In genomic region chr10:53347787-53348755, GRCm38 (mm10) we compare ENCODE assay signal across 7 mouse cellular contexts. TPM values are rescaled to one million over a fixed set of nuclear protein-coding genes. Genes with fewer than 3 reads are reported as not detected.
A peak's percentile ranks its signal among the peaks of the same experiment; 100 is the strongest.
DNase-seq lines count a peak whose midpoint lies in the region; ATAC-seq and TF ChIP-seq lines count a peak whose summit lies in the region.

No protein-coding gene starts in this region.

- POLR2A ChIA-PET in Patski (lab: Charles Lee): no interaction called here

- no peaks in the 10 kb centered on the region for H3K27me3 ChIP-seq in Patski

- CTCF ChIA-PET in Patski (lab: Charles Lee): interaction anchor here (0.6 to 7.3 kb wide), 22 partner anchors 9 to 243 kb away, joined by 3 to 88 read pairs (median 4); partner anchors contain the start of gene Pln

- in situ Hi-C loops in Patski (cut with MboI; ENCODE audit: low pct_unique_long_range_greater_than_20kb): loop anchor here (10.0 kb wide), 1 partner anchor 257 kb away; no protein-coding TSS in a partner anchor

- DNase-seq in Patski (ENCODE audit: low read depth, low spot score): no peak
- DNase-seq in heart, postnatal 14 days: peak; percentile 35 to 73
- peak; percentile 24 for DNase-seq in large intestine, adult 2 months (ENCODE audit: low read depth, low spot score)
- peak; percentile 81 for DNase-seq in lung, postnatal 10 days
- DNase-seq in retina, postnatal 7 days (ENCODE audit: low read depth, low spot score): peak; percentile 49

- peak; percentile 81 for TF ChIP-seq CTCF in Patski (IDR thresholded peaks at IDR 0.05)

- intact Hi-C loops in heart, postnatal 14 days (cut with DNase I): loop anchor here (1.0 to 10.0 kb wide), 5 partner anchors 115 to 261 kb away; partner anchors contain the start of gene Asf1a

- ATAC-seq in CD4-positive, CD25-positive, alpha-beta regulatory T cell, adult 4 months: peak; percentile 88
- peak; percentile 67 for ATAC-seq in Patski
- peak; percentile 91 for ATAC-seq in common myeloid progenitor, adult 5-6 weeks (replicated peaks; ENCODE audit: low read depth, poor library complexity, severe bottlenecking)

- WGBS in large intestine, adult 2 months: 49% methylated on average over 10 of the region's 10 CpGs

RNA-seq across cellular contexts. Expression of gene Pln, which starts 10.6 kb away (rescaled TPM):
- 1 to 10 TPM; 1.8 to 2.0 TPM for polyA plus RNA-seq in CD4-positive, CD25-positive, alpha-beta regulatory T cell, adult 4 months (2017; shearing (Covaris generic))
- polyA plus RNA-seq in Patski (2021): 0.13 TPM
- total RNA-seq in common myeloid progenitor, adult 5-6 weeks (2017): 1.2 TPM in 1 of 2 replicates, not detected in the other
- total RNA-seq in heart, postnatal 14 days (2021): 1,000 to 10,000 TPM; 4,906 to 5,350 TPM
- 19.2 and 22.0 TPM in 2 replicates for polyA plus RNA-seq in large intestine, adult 2 months (2012; rRNA removed)

RNA-seq across cellular contexts. Expression of gene Cep85l, which starts 31.7 kb away (rescaled TPM):
- 1 to 10 TPM; 1.8 to 2.8 TPM for polyA plus RNA-seq in CD4-positive, CD25-positive, alpha-beta regulatory T cell, adult 4 months (2017; shearing (Covaris generic))
- polyA plus RNA-seq in Patski (2021): 3.3 TPM
- 24.1 and 30.8 TPM in 2 replicates for total RNA-seq in common myeloid progenitor, adult 5-6 weeks (2017)
- 10 to 100 TPM; 18.8 to 21.0 TPM for total RNA-seq in heart, postnatal 14 days (2021)
- polyA plus RNA-seq in large intestine, adult 2 months (2012; rRNA removed): 0.40 and 0.93 TPM in 2 replicates
